Mouse (Mus musculus) monocyte, adult 2 months (primary cell): ENCODE measurements around the gene Nup62.

ENCODE experiments used
- DNase-seq, 2 experiments: peaks; one replicate each; pipeline ENCODE4 v3.0.0; 2022; ENCODE audit warnings: low spot score in 2 of 2, low read depth in 1 of 2

Gene Nup62

DNA sequence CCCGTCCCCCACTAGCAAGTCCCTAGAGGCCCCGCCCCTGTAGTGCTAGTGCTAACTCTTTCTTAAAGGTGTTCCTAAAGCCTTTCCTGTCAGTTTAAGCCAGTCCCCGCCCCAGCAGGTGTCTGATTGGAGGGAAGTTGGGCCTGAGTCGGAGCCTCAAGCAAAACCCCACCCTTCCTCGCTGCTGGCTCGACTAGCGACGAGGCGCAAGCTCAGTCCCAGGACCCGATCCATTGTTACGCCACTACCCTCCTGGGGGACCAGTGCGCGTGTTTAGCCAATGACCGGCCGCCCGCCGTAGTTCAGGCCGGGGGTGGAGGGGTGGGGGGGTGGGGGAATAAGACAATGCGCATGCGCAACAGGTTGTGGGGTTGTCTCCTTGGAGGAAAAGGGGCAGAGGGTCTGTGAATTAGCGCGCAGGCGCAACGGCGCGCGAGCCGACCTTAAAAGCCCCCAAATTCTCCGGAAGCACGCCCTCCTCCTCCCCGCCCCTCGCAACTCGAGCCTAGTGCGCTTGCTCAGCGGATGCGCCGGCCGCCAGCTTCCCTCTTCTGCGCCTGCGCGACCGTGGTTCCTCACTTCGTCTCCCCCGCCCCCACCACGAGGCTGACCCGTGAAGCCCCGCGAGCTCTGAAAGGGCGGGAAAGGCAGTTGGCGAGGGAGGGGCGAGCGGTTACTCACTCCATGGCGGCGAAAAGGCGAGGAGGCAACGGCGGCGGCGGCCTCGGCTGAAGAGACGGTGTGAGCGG is at the start of gene Nup62, which contains the start of gene Il4i1:
Gene Nup62, plus strand, starts transcription at position 368 of the 749 bp plus-strand sequence.
Gene Il4i1, plus strand, starts transcription at position 667 of the 749 bp plus-strand sequence.
- DNase-seq: peak; percentile 95 to 97

DNA sequence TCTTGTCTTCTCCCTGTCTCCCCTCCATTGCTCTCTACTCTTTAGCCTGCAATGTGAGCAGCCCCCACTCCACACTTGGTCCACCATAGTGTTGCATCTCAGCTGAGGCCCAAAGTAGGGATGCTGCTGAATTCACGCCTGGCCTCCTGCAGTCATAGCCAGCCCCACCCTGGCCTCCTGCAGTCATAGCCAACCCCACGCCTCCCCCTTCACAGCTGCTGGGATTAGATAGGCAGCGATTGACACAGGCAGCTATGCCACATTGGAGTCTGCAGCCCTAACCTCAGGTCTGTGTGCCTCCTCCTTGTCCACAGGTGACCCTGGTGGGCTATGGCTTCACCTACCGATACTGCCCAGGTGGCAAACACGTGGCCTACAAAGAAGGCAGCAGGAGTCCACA is 47.8 kb upstream of the Nup62 start:
- no peak for DNase-seq

DNA sequence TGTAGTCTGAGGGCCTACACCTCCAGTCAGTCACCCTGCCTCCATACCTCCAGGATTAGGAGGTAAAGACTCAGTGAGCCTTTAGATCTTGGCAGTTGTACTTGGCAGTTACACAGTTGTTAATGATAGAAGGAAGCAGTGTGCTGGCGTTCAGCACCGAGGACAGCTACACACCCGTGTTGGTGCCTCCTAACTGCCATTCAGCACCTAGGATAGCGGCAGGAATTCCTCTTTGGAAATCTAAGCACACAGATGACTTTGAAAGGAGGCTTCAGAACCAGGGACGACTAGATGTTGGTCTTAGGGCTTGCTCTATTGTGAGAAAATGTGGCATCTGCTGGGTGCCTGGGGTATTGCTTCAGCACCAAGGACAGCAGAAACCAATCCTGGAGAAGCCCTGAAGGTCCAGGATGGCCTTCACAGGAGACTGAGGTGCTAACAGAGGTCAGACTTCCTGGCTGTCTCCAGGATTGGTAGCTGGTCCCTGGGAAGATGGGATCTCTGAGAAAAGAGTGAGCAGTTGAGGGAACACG is 45.8 kb upstream of the Nup62 start:
- DNase-seq: no peak

DNA sequence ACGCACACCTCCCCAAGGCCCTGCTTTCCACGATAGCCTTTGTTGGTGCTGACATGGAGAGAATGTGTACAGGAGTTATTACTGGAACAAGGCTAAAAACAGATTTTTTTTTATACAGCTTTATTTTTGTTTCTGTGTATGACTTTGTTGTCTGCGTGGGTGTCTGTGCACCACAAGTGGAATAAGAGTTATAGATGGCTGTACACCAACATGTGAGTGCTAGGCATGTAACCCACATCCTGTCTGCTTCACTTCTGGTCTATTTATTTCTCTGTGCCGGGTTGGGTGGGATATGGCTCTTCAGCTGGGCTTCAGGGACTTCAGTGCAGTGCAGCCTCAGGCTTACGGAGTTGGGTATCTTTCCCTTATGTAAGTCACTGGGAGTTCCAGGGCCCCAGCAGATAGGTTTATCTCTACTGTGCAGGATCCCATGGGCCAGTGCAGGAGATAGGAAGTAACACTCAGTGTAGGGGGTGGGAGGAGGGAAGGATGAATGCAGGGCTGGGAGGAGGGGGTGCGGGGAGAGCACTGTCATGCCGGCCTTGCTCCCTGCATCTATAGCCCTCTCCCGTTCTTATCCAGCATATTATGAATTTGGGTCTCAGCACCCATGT is 43.2 kb upstream of the Nup62 start:
- DNase-seq: no peak

DNA sequence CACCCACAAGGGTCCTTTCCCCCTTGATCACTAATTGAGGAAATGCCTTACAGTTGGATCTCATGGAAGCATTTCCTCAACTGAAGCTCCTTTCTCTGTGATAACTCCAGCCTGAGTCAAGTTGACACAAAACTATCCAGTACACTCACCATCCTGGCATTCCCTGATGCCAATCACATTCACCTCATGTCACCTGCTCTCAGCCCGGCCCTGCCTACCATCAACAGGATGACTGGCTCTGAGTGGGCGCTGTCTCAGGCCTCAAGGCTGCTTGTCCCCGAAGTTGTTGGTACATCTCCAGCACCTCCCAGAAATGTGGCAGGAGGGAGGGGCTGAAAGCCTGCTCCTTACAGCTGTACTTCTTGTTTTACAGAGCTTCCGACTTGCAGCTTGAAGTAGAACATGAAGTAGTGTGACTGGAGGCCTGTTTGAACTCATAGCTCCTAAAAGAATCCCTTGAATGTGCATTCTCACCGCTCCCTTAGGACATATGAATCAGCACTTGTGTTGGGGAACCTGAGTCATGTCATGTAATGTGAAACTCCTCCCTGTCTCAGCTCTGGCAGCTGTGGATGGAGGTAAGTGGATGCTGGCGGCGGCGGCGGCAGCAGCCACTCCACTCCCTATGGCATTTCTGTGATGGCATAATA is 38.9 kb upstream of the Nup62 start:
- DNase-seq: no peak

DNA sequence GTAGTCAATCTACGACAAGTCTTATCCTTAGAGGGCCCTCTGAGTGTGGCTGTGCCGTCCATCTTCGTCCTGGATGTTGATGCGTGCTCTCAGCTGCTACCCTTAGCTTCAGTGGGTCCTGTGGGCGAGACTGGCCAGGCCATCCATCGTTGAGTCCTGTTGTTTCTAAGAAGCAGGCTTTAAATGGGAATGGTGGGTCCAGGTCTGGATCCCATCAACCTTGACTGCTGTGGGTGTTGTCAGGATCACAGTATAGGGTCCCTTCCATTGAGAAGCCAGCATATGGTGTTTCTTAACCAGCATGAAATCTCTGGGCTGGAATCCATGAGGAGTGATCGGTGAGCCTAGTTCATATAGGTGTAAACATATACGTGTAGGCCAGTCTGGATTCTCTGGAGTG is 35.8 kb upstream of the Nup62 start:
- no peak for DNase-seq

DNA sequence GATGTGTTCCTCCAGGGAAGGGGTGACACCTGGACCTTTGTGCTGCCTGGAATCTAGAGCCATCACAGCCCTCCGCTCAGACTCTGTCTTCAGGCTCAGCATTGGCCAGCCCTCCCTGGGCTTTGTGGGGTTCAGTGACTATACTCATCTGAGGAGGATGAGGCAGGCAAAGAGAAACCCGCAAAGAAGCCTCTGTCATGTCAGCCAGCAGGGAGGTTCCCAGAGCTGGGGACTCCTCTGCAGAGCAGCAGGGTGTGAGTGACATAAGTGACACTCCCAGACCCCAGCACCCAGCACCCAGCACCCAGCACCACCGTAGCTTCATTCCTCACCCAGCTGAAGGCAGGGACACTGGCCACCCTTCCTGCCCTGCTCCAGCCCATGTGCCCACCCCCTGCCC is 26.4 kb upstream of the Nup62 start:
- DNase-seq: no peak

DNA sequence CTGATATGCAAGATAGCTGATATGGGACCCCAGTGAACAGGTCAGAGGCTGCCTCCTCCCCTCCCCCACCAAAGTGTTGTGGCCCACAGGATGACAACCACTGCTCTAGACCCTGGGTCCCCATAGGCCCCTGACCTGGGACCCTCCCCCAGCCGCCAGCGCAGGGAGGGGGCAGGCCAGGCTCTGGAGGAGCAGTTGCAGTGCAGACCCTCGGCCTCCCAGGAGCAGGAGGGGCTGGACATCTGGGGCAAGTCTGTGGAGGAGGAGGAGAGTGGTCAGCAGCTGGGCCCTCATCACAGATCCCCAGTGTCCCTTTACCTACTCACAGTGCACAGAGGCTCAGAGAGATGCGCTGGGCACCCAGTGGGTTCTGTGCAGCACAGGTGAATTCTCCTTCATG is 25.8 kb upstream of the Nup62 start:
- no peak for DNase-seq

DNA sequence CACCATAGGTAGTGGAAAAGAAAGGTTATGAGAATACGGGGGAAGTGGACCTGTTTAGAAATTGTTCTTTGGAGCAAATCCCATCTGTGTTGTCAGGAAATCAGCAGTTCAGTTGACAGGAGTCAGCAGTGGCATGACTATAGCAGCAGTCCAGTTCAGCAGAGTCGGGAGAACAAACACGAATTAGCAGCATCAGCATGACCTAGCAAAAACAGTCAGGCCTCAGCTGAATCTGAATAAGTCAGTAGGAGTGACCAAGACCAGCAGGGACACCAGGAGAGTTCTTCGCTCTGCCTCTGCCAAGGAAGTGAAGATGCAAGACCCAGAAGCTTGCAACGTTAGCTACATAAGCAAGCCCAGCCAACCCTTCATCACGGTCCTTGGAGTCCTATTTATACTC is 23.1 kb upstream of the Nup62 start:
- DNase-seq: no peak

DNA sequence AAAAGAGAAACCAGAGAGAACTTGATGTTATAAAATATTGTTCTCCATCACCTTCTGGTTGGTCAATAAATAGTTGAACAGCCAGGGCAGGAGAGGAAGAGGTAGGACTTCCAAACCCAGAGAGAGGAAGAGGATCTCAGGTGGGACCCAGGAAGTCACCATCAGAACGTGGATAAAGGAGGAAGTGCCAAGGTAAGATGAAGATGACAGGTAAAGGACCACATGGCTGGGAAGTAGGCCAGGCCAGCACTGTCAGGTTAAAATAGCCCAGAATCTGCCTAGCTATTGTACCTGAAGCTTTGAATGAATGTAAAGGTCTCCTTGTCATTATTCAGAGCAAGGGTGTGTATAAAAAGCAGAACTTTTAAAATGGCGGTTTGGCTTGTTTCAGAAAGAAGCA is 7.0 kb upstream of the Nup62 start:
- DNase-seq: no peak

DNA sequence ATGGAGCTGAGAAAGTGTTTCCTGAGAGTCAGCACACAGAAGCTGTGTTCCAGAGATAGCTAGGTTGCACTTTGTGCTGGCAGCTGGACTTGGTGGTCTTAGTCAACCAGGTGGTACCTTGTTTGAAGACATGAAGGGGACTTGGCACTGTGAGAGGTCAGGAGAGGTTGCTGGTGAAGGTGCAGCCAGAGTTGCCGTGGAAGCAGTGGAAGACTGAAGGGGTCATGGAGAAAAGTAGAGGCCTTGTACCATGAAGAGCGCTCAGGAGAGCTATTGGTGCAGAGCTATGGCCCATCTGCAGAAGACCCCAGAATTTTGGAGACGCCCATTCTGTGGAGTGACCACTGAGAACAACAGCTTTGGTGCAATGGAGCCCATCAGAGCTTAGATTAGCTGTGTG is 6.4 kb upstream of the Nup62 start:
- no peak for DNase-seq

DNA sequence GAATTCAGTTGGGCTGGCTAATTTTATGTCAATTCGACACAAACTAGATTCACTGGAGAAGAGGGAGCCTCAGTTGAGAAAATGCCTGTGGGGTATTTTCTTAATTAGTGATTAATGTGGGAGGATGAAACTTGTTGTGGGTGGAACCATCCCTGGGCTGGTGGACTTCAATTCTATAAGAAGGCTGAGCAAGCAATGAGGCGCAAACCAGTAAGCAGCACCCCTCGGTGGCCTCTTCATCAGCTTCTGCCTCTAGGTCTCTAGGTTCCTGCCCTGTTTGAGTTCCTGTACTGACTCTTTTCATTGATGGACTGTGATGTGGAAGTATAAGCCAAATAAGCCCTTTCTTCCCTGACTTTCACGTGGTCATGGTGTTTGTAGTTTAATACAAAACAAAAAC is 5.5 kb upstream of the Nup62 start:
- no peak for DNase-seq

DNA sequence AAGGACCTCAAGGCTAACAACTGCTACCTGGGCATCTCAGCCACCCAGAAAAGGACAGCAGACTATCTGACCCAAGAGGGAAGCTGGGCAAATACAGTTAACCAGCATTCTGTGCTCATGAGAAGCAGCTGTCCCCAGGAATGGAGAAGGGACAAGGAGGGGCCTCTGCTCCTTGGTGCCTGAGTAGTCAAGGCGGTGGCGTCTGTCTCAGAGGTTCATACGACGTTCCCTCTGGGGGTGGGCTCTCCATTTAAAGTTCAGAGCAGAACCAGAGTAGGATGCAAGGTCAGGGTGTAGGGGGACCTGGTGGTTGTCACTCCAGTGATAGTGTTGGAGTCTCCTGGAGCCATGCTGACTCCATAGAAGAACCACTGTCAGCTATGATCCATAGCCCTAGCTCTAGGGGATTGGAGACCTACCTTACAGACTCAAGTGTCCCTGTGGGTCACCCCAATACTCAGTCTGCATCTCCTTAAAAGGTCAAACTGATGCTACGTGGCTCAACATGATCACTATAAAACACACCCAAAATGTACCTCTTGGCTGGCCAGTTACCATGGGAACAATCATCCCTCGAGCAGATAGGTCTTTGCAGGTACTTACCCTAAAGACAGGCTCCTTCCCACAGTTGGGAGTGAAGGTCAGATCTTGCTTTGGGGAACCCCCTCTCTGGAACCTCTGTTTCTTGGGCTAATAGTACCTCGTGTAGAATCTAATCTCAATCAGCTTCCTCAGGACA is 4.9 kb upstream of the Nup62 start:
- DNase-seq: no peak

DNA sequence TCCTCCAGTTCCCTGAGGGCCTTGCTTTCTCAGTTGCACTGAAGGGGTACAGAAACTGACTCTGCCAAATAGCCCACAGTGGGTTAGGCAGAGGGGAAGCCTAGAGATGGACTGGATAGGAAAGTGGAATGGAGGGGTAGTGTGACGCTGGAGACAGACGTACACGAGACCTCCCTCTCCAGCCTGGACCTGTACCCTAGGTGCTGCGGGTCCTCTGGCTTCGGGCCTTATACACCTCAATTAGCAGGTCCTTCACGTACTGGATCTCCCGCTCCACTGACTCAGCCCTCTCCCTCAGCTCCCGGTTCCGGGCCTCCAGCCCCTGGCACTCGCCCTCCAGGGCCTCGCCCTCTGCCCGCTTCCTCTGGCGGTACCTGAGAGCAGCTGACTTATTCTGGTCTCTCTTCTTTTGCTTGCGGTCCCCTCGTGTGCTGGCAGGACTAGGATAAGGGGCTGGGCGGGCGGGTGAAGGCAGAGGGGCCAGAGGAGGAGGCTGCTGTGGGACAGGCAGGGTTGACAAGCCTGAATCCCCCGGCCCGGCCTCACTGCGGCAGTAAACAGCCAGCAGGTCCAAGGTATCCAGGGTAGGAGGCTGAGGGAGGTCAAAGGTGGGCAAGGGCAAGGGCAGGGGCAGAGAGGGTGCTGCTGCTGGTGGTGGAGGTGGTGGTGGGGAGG is 3.1 kb upstream of the Nup62 start:
- no peak for DNase-seq

DNA sequence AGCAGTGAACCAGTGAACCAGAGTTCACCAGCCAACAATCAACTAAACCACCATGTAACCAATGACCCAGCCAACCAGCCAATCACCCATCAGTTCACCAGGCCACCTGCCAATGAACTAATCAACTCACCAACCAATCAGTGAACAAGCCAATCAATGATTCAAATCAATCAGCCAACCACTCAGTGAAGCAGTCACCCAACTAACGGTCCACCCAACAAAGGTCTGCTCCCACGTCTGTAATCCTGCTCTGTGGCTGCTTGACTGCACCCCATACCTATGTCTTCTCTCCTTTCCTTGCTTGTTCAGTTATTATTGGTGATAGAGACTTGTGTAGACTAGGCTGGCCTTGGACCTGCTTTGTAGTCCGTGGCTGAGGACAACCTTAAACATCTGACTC is 1.9 kb upstream of the Nup62 start:
- DNase-seq: no peak

DNA sequence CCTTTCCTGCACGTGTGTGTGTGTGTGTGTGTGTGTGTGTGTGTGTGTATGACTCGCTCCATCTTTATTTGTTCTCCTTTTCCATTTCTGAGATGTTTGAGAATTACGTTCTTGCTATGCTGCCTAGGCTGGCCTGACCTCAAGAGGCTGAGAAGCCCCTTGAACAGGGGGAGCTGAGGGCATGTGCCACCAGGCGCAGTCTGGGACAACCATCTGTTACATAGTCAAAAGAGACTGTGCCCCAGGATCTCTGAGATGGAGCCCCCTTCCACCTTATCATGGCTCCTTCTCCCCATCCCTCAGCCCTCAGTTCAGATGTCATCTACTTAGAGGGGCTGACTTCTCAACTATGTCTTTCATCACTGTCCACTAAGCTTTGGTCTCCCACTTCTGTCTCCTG is 1.5 kb upstream of the Nup62 start:
- DNase-seq: no peak

DNA sequence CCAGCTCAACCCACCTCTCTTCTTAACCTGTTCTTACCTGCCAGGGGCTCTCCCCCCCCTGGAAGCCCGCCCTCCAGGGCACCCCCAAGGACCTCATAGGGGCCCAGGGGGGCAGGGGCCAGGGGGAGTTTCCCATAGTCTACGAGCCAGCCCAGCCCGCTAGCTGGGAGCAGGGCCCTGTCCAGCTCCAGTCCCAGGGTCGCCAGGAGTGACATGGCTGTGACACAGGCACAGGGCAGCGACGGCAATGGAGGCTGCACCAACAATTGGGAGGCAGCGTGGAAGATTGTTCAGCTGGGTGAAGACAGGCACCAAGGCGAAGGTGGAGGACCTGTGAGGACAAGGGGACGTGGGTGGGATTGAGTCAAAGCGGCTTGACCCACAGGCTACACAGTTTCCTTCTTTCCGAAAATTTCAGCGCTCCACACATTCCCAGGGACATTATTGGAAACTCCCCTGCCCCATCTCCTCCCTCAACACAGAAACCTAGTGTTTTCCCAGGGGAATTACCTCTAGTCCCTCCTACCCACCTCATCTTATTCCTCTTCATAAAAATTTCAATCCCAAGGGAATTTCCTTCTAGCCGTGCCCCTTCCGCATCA is 835 bp upstream of the Nup62 start:
- DNase-seq: no peak

DNA sequence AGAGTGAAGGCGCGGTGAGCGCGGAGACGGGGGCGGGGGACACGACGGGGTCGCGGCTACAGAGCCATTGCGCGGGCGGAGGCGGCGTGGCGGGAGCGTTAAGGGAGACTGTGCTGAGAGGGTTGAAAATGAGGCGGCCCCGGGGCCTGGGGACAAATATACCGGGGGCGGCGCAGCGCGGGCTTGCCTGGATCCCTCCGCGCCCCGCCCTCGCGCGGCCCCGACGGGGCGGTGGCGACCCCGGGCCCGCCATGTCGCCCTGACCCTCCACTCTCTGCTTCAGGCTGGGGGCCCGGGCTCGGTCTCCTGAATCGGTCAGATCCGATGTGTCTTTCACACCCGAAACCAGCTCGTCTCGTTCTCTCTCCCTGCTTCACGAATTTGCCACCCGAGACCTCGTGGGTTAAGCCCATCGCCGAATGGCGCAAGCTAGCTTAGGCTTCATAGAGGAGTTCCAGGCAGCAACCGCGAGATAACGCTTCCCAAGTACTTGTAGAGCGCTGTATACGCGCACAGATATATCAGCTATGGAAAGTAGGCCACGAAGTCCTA is 658 bp downstream of the Nup62 start, which contains the start of gene Atf5:
Gene Atf5, minus strand, starts transcription at position 189 of the 552 bp plus-strand sequence.
- peak in 1 of 2 experiments; percentile 21 for DNase-seq

DNA sequence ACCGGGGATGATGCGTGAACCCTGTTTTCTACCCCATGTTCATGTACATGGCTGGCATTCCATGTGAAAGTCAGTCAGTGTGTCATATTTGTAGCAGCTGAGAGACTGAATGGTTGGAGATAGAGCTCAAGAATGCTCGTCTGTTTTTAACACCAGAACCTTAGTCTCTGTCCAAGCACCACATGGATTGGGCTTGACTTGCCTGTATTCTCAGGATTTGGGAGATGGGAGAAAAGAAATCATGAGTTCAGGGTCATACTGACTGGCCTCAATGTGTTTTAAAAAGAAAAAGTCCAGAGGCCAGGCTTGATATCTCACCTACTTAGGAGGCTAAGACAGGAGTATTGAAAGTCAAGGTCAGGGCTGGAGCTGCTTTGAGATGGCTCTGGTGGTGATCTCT is 1.6 kb downstream of the Nup62 start:
- no peak for DNase-seq

DNA sequence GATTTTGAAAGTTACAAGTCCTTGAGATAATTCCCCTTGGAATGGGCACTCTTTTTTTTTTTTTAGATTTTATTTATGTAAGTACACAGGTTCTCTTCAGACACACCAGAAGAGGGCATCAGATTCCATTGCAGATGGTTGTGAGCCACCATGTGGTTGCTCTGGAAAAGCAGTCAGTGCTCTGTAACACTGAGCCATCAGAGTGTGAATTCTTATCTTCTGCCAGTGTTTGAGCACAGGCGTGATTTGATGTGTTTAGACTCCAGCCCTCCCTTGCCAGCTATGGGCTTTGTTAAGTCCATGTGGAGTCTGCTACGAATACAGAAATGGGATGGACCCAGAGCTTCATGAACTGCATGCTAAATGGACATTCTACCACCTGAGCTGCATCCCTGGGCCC is 2.3 kb downstream of the Nup62 start:
- DNase-seq: no peak
